Mouse (Mus musculus): Measurements from ENCODE around the gene Retreg3. TPM values are rescaled to one million over a fixed set of nuclear protein-coding genes. Genes with fewer than 3 reads are reported as not detected.

Retreg3 gene
- polyA plus RNA-seq, 1 experiment from 2014 or later: 12.2 TPM

- peaks cover 7% of the 10 kb centered on the region for H3K4me1 ChIP-seq (replicated peaks; ENCODE audit: control insufficient read depth, insufficient read depth, low read length)
- ATAC-seq (replicated peaks; ENCODE audit: low FRiP score) (no peak), DNase-seq (ENCODE audit: low spot score) (no peak)
- no peaks in the 10 kb centered on the region for H3K27me3 ChIP-seq (replicated peaks; ENCODE audit: control insufficient read depth, insufficient read depth, low read length)
- H3K4me2 ChIP-seq: no peak overlapping the region
- 90% methylated on average over 8 of the region's 8 CpGs for WGBS
- H3K9me3 ChIP-seq (ENCODE audit: control insufficient read depth, low read length): no peaks in the 10 kb centered on the region
- H3K27ac ChIP-seq (ENCODE audit: low read depth, low read length): no peak overlapping the region
- no peak overlapping the region for H3K4me3 ChIP-seq (ENCODE audit: low read depth, low read length)
- H3K36me3 ChIP-seq (ENCODE audit: control insufficient read depth, insufficient read depth, low read length): peaks cover 33% of the 10 kb centered on the region
- H3K9ac ChIP-seq (ENCODE audit: low read depth, low read length): no peak overlapping the region
These were observed 68.1 kb downstream of the Retreg3 start for GRCm38 (mm10) chr11:101051617-101052016.

GRCm38 (mm10) chr11:101051051-101051493, 68.6 kb downstream of the Retreg3 start:
- ATAC-seq (replicated peaks; ENCODE audit: low FRiP score) (no peak), DNase-seq (ENCODE audit: low spot score) (no peak)
- Histone ChIP-seq H3K36me3 (ENCODE audit: control insufficient read depth, insufficient read depth, low read length) (peaks cover 34% of the 10 kb centered on the region), H3K4me2 (no peak overlapping the region), H3K9ac (ENCODE audit: low read depth, low read length) (no peak overlapping the region), H3K27me3 (replicated peaks; ENCODE audit: control insufficient read depth, insufficient read depth, low read length) (no peaks in the 10 kb centered on the region), H3K4me1 (replicated peaks; ENCODE audit: control insufficient read depth, insufficient read depth, low read length) (peaks cover 8% of the 10 kb centered on the region), H3K27ac (ENCODE audit: low read depth, low read length) (no peak overlapping the region), H3K9me3 (ENCODE audit: control insufficient read depth, low read length) (no peaks in the 10 kb centered on the region), H3K4me3 (ENCODE audit: low read depth, low read length) (no peak overlapping the region)
- 84% methylated on average over 6 of the region's 6 CpGs for WGBS

- Histone ChIP-seq H3K27ac (ENCODE audit: low read depth, low read length) (no peak overlapping the region), H3K9me3 (ENCODE audit: control insufficient read depth, low read length) (no peaks in the 10 kb centered on the region), H3K4me2 (no peak overlapping the region), H3K4me3 (ENCODE audit: low read depth, low read length) (no peak overlapping the region), H3K9ac (ENCODE audit: low read depth, low read length) (no peak overlapping the region), H3K27me3 (replicated peaks; ENCODE audit: control insufficient read depth, insufficient read depth, low read length) (no peaks in the 10 kb centered on the region), H3K4me1 (replicated peaks; ENCODE audit: control insufficient read depth, insufficient read depth, low read length) (peaks cover 5% of the 10 kb centered on the region), H3K36me3 (ENCODE audit: control insufficient read depth, insufficient read depth, low read length) (peaks cover 35% of the 10 kb centered on the region)
- WGBS: 92% methylated on average over 9 of the region's 9 CpGs
- DNase-seq (ENCODE audit: low spot score) (no peak), ATAC-seq (replicated peaks; ENCODE audit: low FRiP score) (no peak)
These were observed 69.3 kb downstream of the Retreg3 start for GRCm38 (mm10) chr11:101050359-101050758.

GRCm38 (mm10) chr11:101047502-101047901, 72.2 kb downstream of the Retreg3 start:
- Histone ChIP-seq H3K27me3 (replicated peaks; ENCODE audit: control insufficient read depth, insufficient read depth, low read length) (no peaks in the 10 kb centered on the region), H3K4me3 (ENCODE audit: low read depth, low read length) (no peak overlapping the region), H3K36me3 (ENCODE audit: control insufficient read depth, insufficient read depth, low read length) (peaks cover 44% of the 10 kb centered on the region), H3K9ac (ENCODE audit: low read depth, low read length) (no peak overlapping the region), H3K27ac (ENCODE audit: low read depth, low read length) (no peak overlapping the region), H3K4me1 (replicated peaks; ENCODE audit: control insufficient read depth, insufficient read depth, low read length) (peaks cover 5% of the 10 kb centered on the region; the same call in 1 of the 2 replicates), H3K9me3 (ENCODE audit: control insufficient read depth, low read length) (no peaks in the 10 kb centered on the region), H3K4me2 (no peak overlapping the region)
- DNase-seq (ENCODE audit: low spot score) (no peak), ATAC-seq (replicated peaks; ENCODE audit: low FRiP score) (no peak)
- WGBS: 63% methylated on average over 3 of the region's 3 CpGs

- no peak overlapping the region for H3K4me2 ChIP-seq
- no peak overlapping the region for H3K9ac ChIP-seq (ENCODE audit: low read depth, low read length)
- peaks cover 50% of the 10 kb centered on the region for H3K36me3 ChIP-seq (ENCODE audit: control insufficient read depth, insufficient read depth, low read length)
- no peak overlapping the region for H3K4me3 ChIP-seq (ENCODE audit: low read depth, low read length)
- H3K27me3 ChIP-seq (replicated peaks; ENCODE audit: control insufficient read depth, insufficient read depth, low read length): no peaks in the 10 kb centered on the region
- DNase-seq (ENCODE audit: low spot score): no peak
- no peak for ATAC-seq (replicated peaks; ENCODE audit: low FRiP score)
- WGBS: 44% methylated on average over 9 of the region's 9 CpGs
- H3K9me3 ChIP-seq (ENCODE audit: control insufficient read depth, low read length): no peaks in the 10 kb centered on the region
- H3K4me1 ChIP-seq (replicated peaks; ENCODE audit: control insufficient read depth, insufficient read depth, low read length): peaks cover 5% of the 10 kb centered on the region; the same call in 1 of the 2 replicates
- no peak overlapping the region; the same call in 1 of the 2 replicates for H3K27ac ChIP-seq (ENCODE audit: low read depth, low read length)
These were observed 73.3 kb downstream of the Retreg3 start for GRCm38 (mm10) chr11:101046440-101046839.

Small RNA genes lying within 50 kb of the gene (microRNA-seq; reads per million reads assigned to microRNA genes)
- not detected for gene Gm27626 (ENCODE audit: borderline number of aligned reads)

Other genes starting within 250 kb of the Retreg3 start
- 52.9 and 57.3 TPM in 2 replicates for gene Stat3, start 180.4 kb downstream of the Retreg3 start, polyA plus RNA-seq (2014; fragmentation: Nextera tagmentation; extraction: Ambion mirVana)
- 22.6 and 23.3 TPM in 2 replicates for gene Cavin1, start 149.0 kb downstream of the Retreg3 start, polyA plus RNA-seq (2014; fragmentation: Nextera tagmentation; extraction: Ambion mirVana)
- 55.4 and 60.0 TPM in 2 replicates for gene Atp6v0a1, start 110.4 kb downstream of the Retreg3 start, polyA plus RNA-seq (2014; fragmentation: Nextera tagmentation; extraction: Ambion mirVana)
- gene Naglu, start 49.9 kb downstream of the Retreg3 start, polyA plus RNA-seq (2014; fragmentation: Nextera tagmentation; extraction: Ambion mirVana): 7.7 and 8.0 TPM in 2 replicates
- 0.12 and 0.27 TPM in 2 replicates for gene Hsd17b1, start 41.5 kb downstream of the Retreg3 start, polyA plus RNA-seq (2014; fragmentation: Nextera tagmentation; extraction: Ambion mirVana)
- gene Coasy, start 37.3 kb downstream of the Retreg3 start, polyA plus RNA-seq (2014; fragmentation: Nextera tagmentation; extraction: Ambion mirVana): 43.3 and 45.8 TPM in 2 replicates
- gene Mlx, start 32.6 kb downstream of the Retreg3 start, polyA plus RNA-seq (2014; fragmentation: Nextera tagmentation; extraction: Ambion mirVana): 45.3 and 45.6 TPM in 2 replicates
- 40.7 and 42.8 TPM in 2 replicates for gene Psmc3ip, start 24.5 kb downstream of the Retreg3 start, polyA plus RNA-seq (2014; fragmentation: Nextera tagmentation; extraction: Ambion mirVana)
- gene Tubg1, start within 50 bp of the Retreg3 start, polyA plus RNA-seq (2014; fragmentation: Nextera tagmentation; extraction: Ambion mirVana): 82.3 and 85.3 TPM in 2 replicates
- gene Tubg2, start 36.0 kb upstream of the Retreg3 start, polyA plus RNA-seq (2014; fragmentation: Nextera tagmentation; extraction: Ambion mirVana): 1.3 and 1.8 TPM in 2 replicates
- gene Cntnap1, start 50.6 kb upstream of the Retreg3 start, polyA plus RNA-seq (2014; fragmentation: Nextera tagmentation; extraction: Ambion mirVana): 0.34 and 0.40 TPM in 2 replicates
- 3.4 and 3.8 TPM in 2 replicates for gene Plekhh3, start 51.5 kb upstream of the Retreg3 start, polyA plus RNA-seq (2014; fragmentation: Nextera tagmentation; extraction: Ambion mirVana)
- gene Ccr10, start 55.5 kb upstream of the Retreg3 start, polyA plus RNA-seq (2014; fragmentation: Nextera tagmentation; extraction: Ambion mirVana): 0.10 TPM in 1 of 2 replicates, not detected in the other
- 11.8 and 12.4 TPM in 2 replicates for gene Ezh1, start 106.6 kb upstream of the Retreg3 start, polyA plus RNA-seq (2014; fragmentation: Nextera tagmentation; extraction: Ambion mirVana)
- 62.4 and 64.2 TPM in 2 replicates for gene Ramp2, start 126.1 kb upstream of the Retreg3 start, polyA plus RNA-seq (2014; fragmentation: Nextera tagmentation; extraction: Ambion mirVana)
- gene Vps25, start 133.8 kb upstream of the Retreg3 start, polyA plus RNA-seq (2014; fragmentation: Nextera tagmentation; extraction: Ambion mirVana): 158 and 163 TPM in 2 replicates
- 18.5 and 19.7 TPM in 2 replicates for gene Wnk4, start 140.7 kb upstream of the Retreg3 start, polyA plus RNA-seq (2014; fragmentation: Nextera tagmentation; extraction: Ambion mirVana)
- gene Cntd1, start 159.1 kb upstream of the Retreg3 start, polyA plus RNA-seq (2014; fragmentation: Nextera tagmentation; extraction: Ambion mirVana): 1.2 and 1.4 TPM in 2 replicates
- 190 and 197 TPM in 2 replicates for gene Coa3, start 159.2 kb upstream of the Retreg3 start, polyA plus RNA-seq (2014; fragmentation: Nextera tagmentation; extraction: Ambion mirVana)
- gene Becn1, start 182.4 kb upstream of the Retreg3 start, polyA plus RNA-seq (2014; fragmentation: Nextera tagmentation; extraction: Ambion mirVana): 134 and 148 TPM in 2 replicates
- 201 and 221 TPM in 2 replicates for gene Psme3, start 196.3 kb upstream of the Retreg3 start, polyA plus RNA-seq (2014; fragmentation: Nextera tagmentation; extraction: Ambion mirVana)
- gene Aoc2, start 205.2 kb upstream of the Retreg3 start, polyA plus RNA-seq (2014; fragmentation: Nextera tagmentation; extraction: Ambion mirVana): 2.9 and 3.2 TPM in 2 replicates
- gene Aoc3, start 210.7 kb upstream of the Retreg3 start, polyA plus RNA-seq (2014; fragmentation: Nextera tagmentation; extraction: Ambion mirVana): 0.08 TPM in 1 of 2 replicates, not detected in the other
- gene G6pc, start 247.7 kb upstream of the Retreg3 start, polyA plus RNA-seq (2014; fragmentation: Nextera tagmentation; extraction: Ambion mirVana): not detected in 2 replicates

Measured in liver, embryonic 11.5 days (tissue).